Mouse (Mus musculus) kidney, postnatal 4 days (tissue): ENCODE measurements at regions not wholly inside any gene's neighbourhood (a gene's known extent, or its start where the extent isn't known, plus 50 kb on each side); places are given as distances from the start of the nearest gene placed in this dataset.

Experiments
- DNase-seq, 2 experiments: peaks; one replicate each; pipeline ENCODE4 v3.0.0; 2021; ENCODE audit warnings: mixed read lengths in 2 of 2

- DNase-seq, result no peak
These were observed 561.8 kb downstream of the Gm43517 start for GRCm38 (mm10) chr12:49946752-49947260.

GRCm38 (mm10) chr12:49950986-49951385, 566.0 kb downstream of the Gm43517 start:
- no peak for DNase-seq

GRCm38 (mm10) chr12:49951821-49952220, 566.8 kb downstream of the Gm43517 start:
- peak; percentile 10 to 17 for DNase-seq

- no peak for DNase-seq
These were observed 583.1 kb downstream of the Gm43517 start for GRCm38 (mm10) chr12:49968072-49968471.

- DNase-seq, result no peak
These were observed 584.6 kb downstream of the Gm43517 start for GRCm38 (mm10) chr12:49969546-49969945.

GRCm38 (mm10) chr12:49974591-49975323, 589.8 kb downstream of the Gm43517 start:
- peak in 1 of 2 experiments; percentile 1 for DNase-seq

GRCm38 (mm10) chr12:49975553-49975952, 590.6 kb downstream of the Gm43517 start:
- no peak for DNase-seq

GRCm38 (mm10) chr12:49992501-49993079, 607.6 kb downstream of the Gm43517 start:
- no peak for DNase-seq

- DNase-seq, result no peak
These were observed 610.0 kb downstream of the Prkd1 start for GRCm38 (mm10) chr12:50038808-50039374.

GRCm38 (mm10) chr12:50061286-50061685, 587.6 kb downstream of the Prkd1 start:
- no peak for DNase-seq

GRCm38 (mm10) chr12:50066394-50066793, 582.5 kb downstream of the Prkd1 start:
- DNase-seq, result no peak

GRCm38 (mm10) chr12:50071797-50072196, 577.1 kb downstream of the Prkd1 start:
- DNase-seq, result peak; percentile 3 to 4

- no peak for DNase-seq
These were observed 576.5 kb downstream of the Prkd1 start for GRCm38 (mm10) chr12:50072359-50072758.

GRCm38 (mm10) chr12:50073684-50074083, 575.2 kb downstream of the Prkd1 start:
- peak; percentile 11 to 16 for DNase-seq

- no peak for DNase-seq
These were observed 567.7 kb downstream of the Prkd1 start for GRCm38 (mm10) chr12:50081157-50081556.

GRCm38 (mm10) chr12:50081571-50081970, 567.3 kb downstream of the Prkd1 start:
- DNase-seq, result no peak

GRCm38 (mm10) chr12:50084517-50084916, 564.4 kb downstream of the Prkd1 start:
- DNase-seq, result no peak

GRCm38 (mm10) chr12:50111246-50112044, 537.5 kb downstream of the Prkd1 start:
- no peak for DNase-seq

- DNase-seq, result no peak
These were observed 536.8 kb downstream of the Prkd1 start for GRCm38 (mm10) chr12:50112081-50112491.

GRCm38 (mm10) chr12:50115855-50116254, 533.0 kb downstream of the Prkd1 start:
- DNase-seq, result no peak

- no peak for DNase-seq
These were observed 530.6 kb downstream of the Prkd1 start for GRCm38 (mm10) chr12:50118346-50118745.

GRCm38 (mm10) chr12:50122145-50122544, 526.8 kb downstream of the Prkd1 start:
- DNase-seq, result no peak

- no peak for DNase-seq
These were observed 525.9 kb downstream of the Prkd1 start for GRCm38 (mm10) chr12:50122971-50123370.
